Mouse (Mus musculus): Measurements from ENCODE around the gene Ptk7. TPM values are rescaled to one million over a fixed set of nuclear protein-coding genes. Genes with fewer than 3 reads are reported as not detected.

Gene Ptk7
- total and polyA plus RNA-seq, 3 experiments = 4.6 to 9.2 (median 8.0) TPM

- DNase-seq = peak; percentile 77
Observed at GRCm38 (mm10) chr17:46644916-46645475, 15.7 kb upstream of the Ptk7 start.

- DNase-seq = no peak
Observed at GRCm38 (mm10) chr17:46644152-46644805, 15.0 kb upstream of the Ptk7 start.

GRCm38 (mm10) chr17:46642060-46642459 is 12.8 kb upstream of the Ptk7 start:
- no peak for DNase-seq

GRCm38 (mm10) chr17:46639929-46640328 is 10.6 kb upstream of the Ptk7 start:
- no peak for DNase-seq

DNA sequence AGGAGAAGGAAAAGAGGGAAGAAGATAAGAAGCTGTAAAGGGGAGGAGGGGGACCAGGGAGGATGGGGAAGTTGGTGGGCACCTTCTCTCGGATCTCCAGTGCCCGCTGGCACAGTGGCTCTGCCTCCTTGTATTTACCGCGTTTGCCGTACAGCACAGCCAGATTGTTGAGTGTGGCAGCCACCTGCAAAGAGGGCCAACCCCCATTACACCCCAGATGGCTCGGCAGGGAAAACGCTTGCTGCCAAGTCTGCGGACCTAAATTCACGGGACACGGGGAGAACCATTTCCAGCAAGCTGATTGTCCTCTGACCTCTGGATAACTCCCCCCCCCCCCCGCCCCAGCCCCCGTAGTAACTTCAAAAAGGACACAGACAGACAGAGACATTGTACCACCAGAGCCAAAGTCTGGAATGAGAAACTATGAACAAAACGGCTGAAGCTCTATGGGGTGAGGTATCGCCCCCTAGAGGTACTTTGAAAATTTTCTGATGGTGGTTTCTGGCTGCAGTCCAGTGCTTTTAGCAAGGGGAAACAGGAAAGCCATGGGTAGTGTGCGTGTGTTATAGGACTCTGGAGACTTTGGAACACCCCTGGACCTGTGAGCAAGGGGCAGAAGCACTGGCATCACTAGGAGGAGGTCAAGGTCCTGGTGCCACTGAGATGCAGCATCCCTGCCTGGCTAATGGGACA is 7.7 kb upstream of the Ptk7 start:
- peak; percentile 54 for DNase-seq

- peak; percentile 23 for DNase-seq
Observed at GRCm38 (mm10) chr17:46629685-46630441, 559 bp upstream of the Ptk7 start.

DNA sequence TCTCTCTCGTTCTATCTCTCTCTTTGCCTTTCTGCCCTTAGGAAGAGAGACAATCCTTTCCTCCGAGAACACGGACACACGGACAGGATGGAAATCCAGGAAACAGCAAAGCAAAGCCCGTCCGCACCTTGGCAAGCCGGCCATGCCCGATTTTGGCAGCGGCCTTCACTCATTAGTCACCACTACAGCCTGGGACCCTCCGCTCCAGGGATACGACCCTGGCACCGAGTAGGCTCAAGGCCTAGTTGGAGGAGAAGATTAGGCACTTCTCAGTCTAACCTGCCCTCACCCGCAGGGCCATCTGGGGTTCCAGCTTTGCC is 873 bp downstream of the Ptk7 start:
- no peak for DNase-seq

- no peak for DNase-seq
Observed at GRCm38 (mm10) chr17:46627409-46627808, 1.9 kb downstream of the Ptk7 start.

DNA sequence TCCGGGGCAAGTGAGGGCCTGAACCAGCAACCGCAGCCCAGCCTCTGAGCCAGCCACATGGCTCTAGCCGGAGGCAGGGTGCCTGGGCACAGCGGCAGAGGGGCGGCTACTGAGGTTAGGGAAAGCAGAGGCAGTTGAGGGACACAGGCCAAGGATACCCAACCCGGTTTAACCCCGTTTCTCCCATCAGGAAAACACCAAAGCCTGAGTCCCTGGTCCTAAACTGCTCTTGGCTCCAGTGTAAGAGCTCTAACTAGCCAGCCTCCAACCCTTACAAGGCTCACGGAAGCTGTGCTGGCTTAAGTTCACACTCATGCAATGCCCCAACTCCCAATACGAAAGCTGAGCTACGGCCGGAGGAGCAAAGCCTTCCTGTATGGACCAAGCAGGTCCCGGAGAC is 4.7 kb downstream of the Ptk7 start:
- no peak for DNase-seq

- DNase-seq = no peak
Observed at GRCm38 (mm10) chr17:46623819-46624557, 5.3 kb downstream of the Ptk7 start.

- DNase-seq = no peak
Observed at GRCm38 (mm10) chr17:46622269-46622668, 7.0 kb downstream of the Ptk7 start.

DNA sequence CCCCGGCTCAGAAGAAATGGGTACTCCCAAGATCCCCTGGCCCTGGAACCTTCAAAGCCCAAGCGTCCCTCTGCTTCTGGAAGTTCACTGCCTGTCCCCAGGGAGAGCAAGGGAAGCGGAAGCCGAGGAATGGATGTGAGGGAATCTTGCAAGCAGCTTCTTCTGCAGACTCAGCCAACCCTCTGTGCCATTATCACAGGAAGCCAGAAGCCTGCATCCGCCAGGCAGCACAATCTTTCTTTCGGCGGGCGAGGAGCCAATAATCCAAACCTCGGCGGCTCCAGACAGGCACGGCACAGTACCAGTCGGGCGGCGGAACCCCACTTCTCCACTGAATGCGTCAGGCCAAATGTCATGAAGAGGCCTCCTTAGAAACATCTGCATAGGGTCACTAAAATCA is 8.0 kb downstream of the Ptk7 start:
- peak; percentile 70 for DNase-seq

DNA sequence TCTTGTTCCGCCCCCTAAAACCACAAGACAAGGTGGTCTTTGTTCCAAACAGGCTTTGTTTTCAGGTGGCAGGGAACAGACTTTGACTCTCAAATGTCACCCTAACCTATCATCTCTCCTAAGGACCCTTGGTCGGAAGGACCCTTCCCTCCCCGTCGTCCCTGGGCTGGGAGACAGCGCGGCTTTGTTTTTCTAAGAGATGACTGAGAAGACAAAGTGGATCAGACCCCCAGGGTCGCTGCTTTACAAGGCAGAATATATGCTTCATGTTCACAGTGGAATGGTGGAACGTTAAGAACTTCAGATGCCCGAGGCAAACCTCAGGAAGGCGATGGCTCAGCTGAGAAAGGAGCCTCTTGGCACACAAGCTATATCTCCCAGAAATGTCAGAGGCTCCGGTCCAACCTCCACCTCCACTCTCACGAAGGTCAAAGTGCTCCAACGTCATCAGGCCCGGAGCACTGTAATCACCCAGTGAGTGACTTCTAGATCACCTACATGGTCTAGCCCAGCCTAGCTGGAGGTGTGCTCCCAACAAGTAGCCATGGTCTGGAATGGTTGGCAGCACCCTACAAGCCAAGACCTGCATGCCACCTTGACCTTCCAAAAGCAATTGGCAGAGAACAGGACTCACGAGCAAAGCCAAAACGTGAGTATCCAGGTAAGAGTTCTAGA is 9.5 kb downstream of the Ptk7 start:
- DNase-seq = no peak

GRCm38 (mm10) chr17:46618769-46619682 is 10.3 kb downstream of the Ptk7 start:
- no peak for DNase-seq

DNA sequence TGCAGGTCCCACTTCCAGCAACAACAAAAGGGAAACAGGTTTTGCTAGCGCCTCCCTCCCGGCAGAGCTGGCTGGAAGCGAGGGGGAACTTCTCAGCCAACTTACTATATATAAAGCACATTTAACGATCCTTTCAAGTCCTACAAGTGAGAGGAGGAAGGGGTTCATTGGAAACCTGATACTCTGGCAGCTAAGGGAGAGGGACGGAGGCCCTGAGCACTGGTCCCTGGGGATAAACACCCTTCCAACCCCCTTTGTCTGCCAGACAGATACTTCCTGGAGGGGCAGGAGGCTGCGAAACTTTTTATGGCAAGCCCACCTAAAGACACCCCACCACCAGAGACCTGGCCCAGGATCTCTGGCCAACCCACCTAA is 10.9 kb downstream of the Ptk7 start:
- DNase-seq = no peak

DNA sequence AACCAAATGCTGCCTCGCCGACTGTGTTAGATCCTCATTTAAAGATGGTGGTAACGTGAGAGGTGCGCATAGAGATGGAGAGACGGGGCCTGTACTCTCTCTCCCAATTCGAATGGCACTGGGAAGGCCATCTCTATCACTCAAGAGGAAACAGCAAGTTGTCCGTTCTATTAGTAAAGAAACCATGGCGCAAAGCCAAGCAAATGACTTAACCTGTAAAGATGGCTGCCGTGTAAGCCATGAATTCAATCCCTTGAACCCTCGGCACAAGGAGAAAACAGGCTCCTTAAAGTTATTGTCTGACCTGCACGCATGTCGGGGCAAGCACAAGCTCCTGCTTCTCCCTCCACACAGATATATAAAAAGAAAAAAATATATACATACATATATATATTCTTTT is 11.5 kb downstream of the Ptk7 start:
- DNase-seq = no peak

DNA sequence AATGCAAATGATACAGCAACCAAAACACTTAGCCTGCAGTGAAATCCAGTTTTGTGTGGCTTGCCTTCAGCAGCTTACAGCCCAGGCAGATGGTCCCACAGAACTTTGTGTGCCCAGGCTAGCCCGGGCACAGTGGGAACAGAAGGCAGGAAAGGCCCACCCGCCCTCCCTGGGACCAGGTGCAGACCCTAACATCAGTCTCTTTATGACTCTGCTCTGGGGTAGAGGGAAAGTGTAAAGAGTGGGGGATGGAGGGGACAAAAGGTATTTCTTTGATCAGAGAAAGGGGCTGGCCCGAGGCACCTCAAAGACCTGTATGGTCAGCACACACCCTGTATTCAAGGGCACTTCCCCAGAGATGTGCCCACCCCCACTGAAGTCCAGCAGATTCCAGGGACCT is 16.1 kb downstream of the Ptk7 start:
- no peak for DNase-seq

- DNase-seq = peak; percentile 19
Observed at GRCm38 (mm10) chr17:46612820-46613219, 16.5 kb downstream of the Ptk7 start.

GRCm38 (mm10) chr17:46612189-46612588 is 17.1 kb downstream of the Ptk7 start:
- DNase-seq = no peak

GRCm38 (mm10) chr17:46611316-46611715 is 18.0 kb downstream of the Ptk7 start:
- no peak for DNase-seq

Data from adrenal gland, adult 2 months (tissue).